In genomic region chr17:7273785-7274184, GRCm38 (mm10) we compare ENCODE assay signal across 28 mouse cellular contexts. TPM values are rescaled to one million over a fixed set of nuclear protein-coding genes. Genes with fewer than 3 reads are reported as not detected.
DNase-seq lines count a peak whose midpoint lies in the region; ATAC-seq and TF ChIP-seq lines count a peak whose summit lies in the region.
"Had no signal": no experiment of that assay in that cellular context is flagged by ENCODE, and none has a peak within 500 bp of the region (broad histone marks: within the 10 kb centered on the region; RNA-seq: fewer than 3 reads in every experiment).

No protein-coding gene starts in this region.

- H3K4me1 ChIP-seq in heart, embryonic 12.5 days (replicated peaks), result peaks cover 67% of the 10 kb centered on the region
- peaks cover 52% of the 10 kb centered on the region for H3K4me1 ChIP-seq in heart, postnatal 0 days (ENCODE audit: control insufficient read depth, insufficient read depth)
- peaks cover 12% of the 10 kb centered on the region for H3K4me1 ChIP-seq in forebrain, embryonic 13.5 days
- H3K4me1 ChIP-seq: liver, embryonic 13.5 days had no signal

- intact Hi-C loops in heart, postnatal 25 days (cut with DNase I), result no loop called here

- no peak for TF ChIP-seq CTCF in heart, postnatal 0 days (IDR thresholded peaks at IDR 0.05; ENCODE audit: low read depth)

- no peak overlapping the region for H3K4me3 ChIP-seq in heart, embryonic 12.5 days
- H3K4me3 ChIP-seq in heart, postnatal 0 days (ENCODE audit: low read depth, low read length), result no peak overlapping the region
- H3K4me3 ChIP-seq in forebrain, embryonic 13.5 days, result no peak overlapping the region
- H3K4me3 ChIP-seq: hindbrain, embryonic 10.5 days; liver, embryonic 13.5 days; midbrain, embryonic 12.5 days; neural tube, embryonic 12.5 days had no signal

- peak; percentile 11 for DNase-seq in heart, adult 8-10 months (ENCODE audit: low spot score)
- DNase-seq in heart, postnatal 25 days (ENCODE audit: low spot score), result no peak
- peak; percentile 14 for DNase-seq in kidney, adult 9 months
- DNase-seq in kidney, adult 8-10 months, result no peak
- DNase-seq in heart, postnatal 0 days (ENCODE audit: low spot score), result no peak
- no peak for DNase-seq in lung, postnatal 25 days (ENCODE audit: low spot score)
- DNase-seq: adrenal gland, postnatal 36 days; cerebellum, adult 9-10 months; layer of hippocampus, adult 9-11 months; liver, embryonic 13.5 days; lung, adult 2 months; lung, postnatal 14 days; right cerebral cortex, postnatal 4 days; thymus, adult 2 months; thymus, postnatal 4 days had no signal

- H3K4me2 ChIP-seq in heart, embryonic 12.5 days, result no peak overlapping the region
- no peak overlapping the region for H3K4me2 ChIP-seq in heart, postnatal 0 days (ENCODE audit: low read depth, low read length)
- no peak overlapping the region for H3K4me2 ChIP-seq in forebrain, embryonic 13.5 days
- H3K4me2 ChIP-seq: liver, embryonic 13.5 days; midbrain, embryonic 12.5 days; neural tube, embryonic 12.5 days had no signal

- peak overlapping the region; percentile 96 for H3K27ac ChIP-seq in heart, embryonic 12.5 days (ENCODE audit: poor library complexity, severe bottlenecking)
- H3K27ac ChIP-seq in heart, postnatal 0 days (ENCODE audit: low read depth), result peak overlapping the region; percentile 95
- no peak overlapping the region for H3K27ac ChIP-seq in forebrain, embryonic 13.5 days
- H3K27ac ChIP-seq: hindbrain, embryonic 10.5 days; liver, embryonic 13.5 days; midbrain, embryonic 12.5 days; neural tube, embryonic 12.5 days had no signal

- H3K36me3 ChIP-seq in heart, embryonic 12.5 days, result peaks cover 41% of the 10 kb centered on the region
- peaks cover 19% of the 10 kb centered on the region for H3K36me3 ChIP-seq in heart, postnatal 0 days (replicated peaks; ENCODE audit: control insufficient read depth, insufficient read depth, low read length)
- H3K36me3 ChIP-seq in forebrain, embryonic 13.5 days (ENCODE audit: poor library complexity, severe bottlenecking), result peaks cover 17% of the 10 kb centered on the region; the same call in 1 of the 2 replicates
- H3K36me3 ChIP-seq: liver, embryonic 13.5 days had no signal

- 85% methylated on average over 10 of the region's 10 CpGs for WGBS in heart, embryonic 12.5 days
- WGBS in heart, postnatal 0 days, result 66% methylated on average over 10 of the region's 10 CpGs
- WGBS in forebrain, embryonic 13.5 days, result 96% methylated on average over 10 of the region's 10 CpGs

- no peaks in the 10 kb centered on the region for H3K9me3 ChIP-seq in heart, embryonic 12.5 days (replicated peaks)
- H3K9me3 ChIP-seq in heart, postnatal 0 days (replicated peaks; ENCODE audit: control insufficient read depth, low read length), result no peaks in the 10 kb centered on the region
- no peaks in the 10 kb centered on the region for H3K9me3 ChIP-seq in forebrain, embryonic 13.5 days (replicated peaks)
- H3K9me3 ChIP-seq: hindbrain, embryonic 10.5 days; liver, embryonic 13.5 days; midbrain, embryonic 12.5 days; neural tube, embryonic 12.5 days had no signal

- H3K27me3 ChIP-seq in heart, embryonic 12.5 days (replicated peaks), result no peaks in the 10 kb centered on the region
- no peaks in the 10 kb centered on the region for H3K27me3 ChIP-seq in heart, postnatal 0 days (ENCODE audit: control insufficient read depth, insufficient read depth, low read length)
- no peaks in the 10 kb centered on the region for H3K27me3 ChIP-seq in forebrain, embryonic 13.5 days
- H3K27me3 ChIP-seq: liver, embryonic 13.5 days; midbrain, embryonic 12.5 days; neural tube, embryonic 12.5 days had no signal

- no peak for ATAC-seq in heart, embryonic 12.5 days (ENCODE audit: insufficient number of reproducible peaks, low FRiP score)
- ATAC-seq in heart, postnatal 0 days (ENCODE audit: insufficient read depth, low read depth), result no peak
- no peak for ATAC-seq in forebrain, embryonic 13.5 days
- ATAC-seq: forebrain, embryonic 14.5 days; inflammation-experienced regulatory T-cells, adult 6 months had no signal

- no peak for TF ChIP-seq EP300 in heart, postnatal 0 days (IDR thresholded peaks at IDR 0.05; ENCODE audit: low read depth)

- peak overlapping the region; percentile 57; the same call in 1 of the 2 replicates for H3K9ac ChIP-seq in heart, embryonic 12.5 days
- H3K9ac ChIP-seq in heart, postnatal 0 days (replicated peaks; ENCODE audit: low read depth, low read length), result no peak overlapping the region
- no peak overlapping the region for H3K9ac ChIP-seq in forebrain, embryonic 13.5 days
- H3K9ac ChIP-seq: liver, embryonic 13.5 days; midbrain, embryonic 12.5 days; neural tube, embryonic 12.5 days had no signal

RNA-seq across cellular contexts. Expression of gene Tcp10a, which starts 50.7 kb away (rescaled TPM):
- total RNA-seq in heart, adult 8-10 months (2022), result not detected
- total RNA-seq in heart, postnatal 25 days (2021), result not detected
- not detected in 2 replicates for polyA plus RNA-seq in heart, embryonic 12.5 days (2016; fragmentation: Nextera tagmentation; extraction: Ambion mirVana)
- not detected in 2 replicates for total RNA-seq in heart, postnatal 0 days (2014; rRNA removed; ENCODE audit: low replicate concordance)
- polyA plus RNA-seq in heart, postnatal 0 days (2015; fragmentation: Nextera tagmentation; extraction: Ambion mirVana), result 0.07 TPM in 1 of 2 replicates, not detected in the other
- not detected in 2 replicates for polyA plus RNA-seq in forebrain, embryonic 13.5 days (2015; fragmentation: Nextera tagmentation; extraction: Ambion mirVana)
- total RNA-seq: granulocyte monocyte progenitor cell, adult 5-6 weeks; megakaryocyte, adult 5-6 weeks had no signal
- polyA plus RNA-seq: embryonic facial prominence, embryonic 14.5 days; forebrain, embryonic 14.5 days; hindbrain, embryonic 10.5 days; inflammation-experienced regulatory T-cells, adult 6 months; large intestine, adult 2 months; limb, embryonic 14.5 days; liver, embryonic 13.5 days; lung, adult 2 months; midbrain, embryonic 12.5 days; neural tube, embryonic 12.5 days; stomach, embryonic 16.5 days; thymus, adult 2 months had no signal

Comparison
In these comparisons a context has a peak if more than half of its experiments do, and no peak if none do; other contexts are left out.
1. DNase-seq: peak in heart, adult 8-10 months (single experiment) and kidney, adult 9 months (single experiment); none in heart, postnatal 25 days (single experiment), kidney, adult 8-10 months (0 of 2), heart, postnatal 0 days (single experiment) and lung, postnatal 25 days (single experiment).